Mouse (Mus musculus) kidney, postnatal 25 days (tissue): ENCODE measurements around the gene Cabp7.

Experiments
- DNase-seq, 2 experiments: peaks; one replicate each; pipeline ENCODE4 v3.0.0; 2021; ENCODE audit warnings: mixed read lengths in 2 of 2

Gene Cabp7

DNA sequence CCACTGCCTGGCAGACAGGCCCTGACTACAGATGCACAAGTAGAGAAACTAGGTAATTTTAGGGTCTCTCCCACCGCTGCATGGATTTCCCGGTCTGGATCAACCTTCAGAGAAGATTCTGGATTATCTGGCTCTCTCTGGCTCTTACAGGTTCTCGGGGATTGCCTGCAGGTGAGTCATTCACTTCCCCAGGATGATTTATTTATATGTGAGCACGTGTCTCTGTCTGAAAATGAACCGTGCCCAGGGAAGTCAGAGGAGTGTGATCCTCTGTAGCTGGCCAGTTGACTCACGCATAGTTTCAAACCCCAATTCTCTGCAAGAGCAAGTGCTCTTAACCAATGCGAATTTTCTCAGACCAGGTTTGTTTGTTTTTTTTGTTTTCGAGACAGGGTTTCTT lies 45.9 kb downstream of the Cabp7 start:
- DNase-seq: no peak

DNA sequence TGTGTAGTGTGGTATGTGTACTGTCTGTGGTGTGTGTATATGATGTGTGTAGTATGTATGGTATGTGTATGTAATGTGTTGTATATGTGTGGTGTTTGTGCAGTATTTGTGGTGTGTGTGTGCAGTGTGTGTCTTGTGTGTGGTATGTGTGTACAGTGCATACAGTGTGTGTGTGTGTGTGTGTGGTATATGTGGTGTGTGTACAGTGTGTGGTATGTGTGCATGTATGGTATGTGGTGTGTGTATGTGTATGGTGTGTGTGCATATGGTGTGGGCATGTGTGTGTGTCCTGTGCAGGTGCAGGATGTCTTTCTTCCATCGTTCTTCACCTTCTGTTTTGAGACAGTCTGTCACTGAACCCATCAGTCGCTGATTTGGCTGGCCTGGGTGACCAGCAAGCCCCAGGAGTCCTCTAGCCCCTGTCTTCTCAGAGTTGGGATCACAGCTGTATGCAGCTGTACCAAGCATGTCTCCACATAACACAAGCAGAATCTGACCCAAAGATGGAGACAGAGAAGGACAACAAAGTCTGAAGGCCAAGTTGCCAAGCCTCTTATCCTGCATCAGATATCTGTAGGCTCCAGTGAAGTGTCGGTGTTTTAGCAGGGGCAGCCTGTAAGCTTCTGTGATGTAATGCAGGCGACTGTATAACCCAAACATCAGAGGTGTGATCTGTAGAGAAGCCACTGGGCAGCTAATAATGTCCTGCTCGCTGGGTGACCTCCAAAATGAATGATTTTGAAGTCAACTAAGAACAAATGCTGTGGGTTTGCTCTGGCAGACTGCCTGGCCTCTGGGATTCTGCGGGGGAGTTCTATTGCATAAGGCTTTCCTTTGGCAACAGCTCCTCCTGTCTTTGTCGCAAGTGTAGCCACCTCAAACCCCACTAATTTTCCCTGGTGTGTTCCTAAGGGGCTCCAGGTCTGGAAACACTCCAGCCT lies 49.3 kb downstream of the Cabp7 start:
- DNase-seq: peak; percentile 57 to 68

GRCm38 (mm10) chr11:4692162-4692561 lies 54.4 kb downstream of the Cabp7 start:
- DNase-seq: peak in 1 of 2 experiments; percentile 35

GRCm38 (mm10) chr11:4691213-4691612 lies 55.4 kb downstream of the Cabp7 start:
- DNase-seq: no peak

- no peak for DNase-seq
Observed at GRCm38 (mm10) chr11:4690353-4690752, 56.2 kb downstream of the Cabp7 start.

GRCm38 (mm10) chr11:4688632-4689380 lies 57.8 kb downstream of the Cabp7 start:
- DNase-seq: no peak

- DNase-seq: no peak
Observed at GRCm38 (mm10) chr11:4687874-4688273, 58.7 kb downstream of the Cabp7 start.

GRCm38 (mm10) chr11:4687027-4687426 lies 59.6 kb downstream of the Cabp7 start:
- peak in 1 of 2 experiments; percentile 5 for DNase-seq
